Mouse (Mus musculus) heart, postnatal 10 days (tissue): Measurements from ENCODE around the gene Nbeal2. TPM values are rescaled to one million over a fixed set of nuclear protein-coding genes. Genes with fewer than 3 reads are reported as not detected.

Experiments
- DNase-seq, 2 experiments: peaks; one replicate each; pipeline ENCODE4 v3.0.0; 2021
- intact Hi-C: fragments of 180-260 bp; cut with DNase I; formaldehyde crosslinking; loops from one replicate; pipeline ENCODE4 v1.15.1; 2025
- total RNA-seq, 2 experiments: library from RNA; stranded (reverse); gene quantifications; 2 replicates each; pipeline ENCODE4 v1.2.3; 2021

Nbeal2 gene
- total RNA-seq, 2 experiments from 2014 or later = 8.3 to 8.7 TPM

GRCm38 (mm10) chr9:110652963-110653654, 852 bp downstream of the Nbeal2 start:
- DNase-seq = no peak
- intact Hi-C loops = loop anchor here (5.0 kb wide), 1 partner anchor 54 kb away; no protein-coding TSS in a partner anchor

GRCm38 (mm10) chr9:110651931-110652722, 1.8 kb downstream of the Nbeal2 start:
- intact Hi-C loops = loop anchor here (5.0 kb wide), 1 partner anchor 55 kb away; no protein-coding TSS in a partner anchor

GRCm38 (mm10) chr9:110649775-110650174, 4.2 kb downstream of the Nbeal2 start:
- intact Hi-C loops = loop anchor here (5.0 kb wide), 1 partner anchor 58 kb away; no protein-coding TSS in a partner anchor
- DNase-seq = no peak

More at GRCm38 (mm10) chr9:110651931-110652722, 1.8 kb downstream of the Nbeal2 start:
- peak; percentile 57 for DNase-seq

GRCm38 (mm10) chr9:110645219-110645618, 8.7 kb downstream of the Nbeal2 start:
- intact Hi-C loops = no loop called here
- DNase-seq = no peak

- intact Hi-C loops = loop anchor here (5.0 kb wide), 1 partner anchor 228 kb away; no protein-coding TSS in a partner anchor
- DNase-seq = no peak
Measured at GRCm38 (mm10) chr9:110644295-110644694, 9.7 kb downstream of the Nbeal2 start.

GRCm38 (mm10) chr9:110643787-110644186, 10.2 kb downstream of the Nbeal2 start:
- intact Hi-C loops = loop anchor here (5.0 kb wide), 1 partner anchor 229 kb away; no protein-coding TSS in a partner anchor
- no peak for DNase-seq

GRCm38 (mm10) chr9:110642812-110643524, 11.0 kb downstream of the Nbeal2 start:
- intact Hi-C loops = loop anchor here (5.0 kb wide), 1 partner anchor 229 kb away; no protein-coding TSS in a partner anchor
- no peak for DNase-seq

GRCm38 (mm10) chr9:110641006-110641405, 13.0 kb downstream of the Nbeal2 start:
- no peak for DNase-seq
- intact Hi-C loops = loop anchor here (5.0 kb wide), 1 partner anchor 231 kb away; no protein-coding TSS in a partner anchor

GRCm38 (mm10) chr9:110638611-110639021, 15.3 kb downstream of the Nbeal2 start:
- no peak for DNase-seq
- intact Hi-C loops = no loop called here

- DNase-seq = peak; percentile 86 to 95
- intact Hi-C loops = loop anchor here (1.0 kb wide), 1 partner anchor 74 kb away; no protein-coding TSS in a partner anchor
Measured at GRCm38 (mm10) chr9:110635225-110635624, 18.7 kb downstream of the Nbeal2 start.

GRCm38 (mm10) chr9:110633882-110634281, 20.1 kb downstream of the Nbeal2 start:
- intact Hi-C loops = loop anchor here (1.0 to 5.0 kb wide), 2 partner anchors 146 to 222 kb away; no protein-coding TSS in a partner anchor
- DNase-seq = no peak

GRCm38 (mm10) chr9:110632671-110633070, 21.3 kb downstream of the Nbeal2 start:
- intact Hi-C loops = loop anchor here (5.0 kb wide), 1 partner anchor 220 kb away; no protein-coding TSS in a partner anchor
- DNase-seq = no peak

GRCm38 (mm10) chr9:110631651-110632275, 22.2 kb downstream of the Nbeal2 start:
- intact Hi-C loops = loop anchor here (1.0 to 5.0 kb wide), 2 partner anchors 182 to 219 kb away; no protein-coding TSS in a partner anchor

GRCm38 (mm10) chr9:110631191-110631590, 22.8 kb downstream of the Nbeal2 start:
- peak in 1 of 2 experiments; percentile 64 for DNase-seq
- intact Hi-C loops = loop anchor here (1.0 to 5.0 kb wide), 2 partner anchors 182 to 219 kb away; no protein-coding TSS in a partner anchor

More at GRCm38 (mm10) chr9:110631651-110632275, 22.2 kb downstream of the Nbeal2 start:
- no peak for DNase-seq

GRCm38 (mm10) chr9:110630171-110630570, 23.8 kb downstream of the Nbeal2 start:
- intact Hi-C loops = loop anchor here (5.0 kb wide), 1 partner anchor 218 kb away; no protein-coding TSS in a partner anchor
- no peak for DNase-seq

GRCm38 (mm10) chr9:110625350-110625908, 28.5 kb downstream of the Nbeal2 start:
- DNase-seq = no peak
- intact Hi-C loops = no loop called here

- peak; percentile 90 to 91 for DNase-seq
- intact Hi-C loops = no loop called here
Measured at GRCm38 (mm10) chr9:110624361-110625166, 29.4 kb downstream of the Nbeal2 start, which contains the start of gene Nradd. Nradd (minus strand) TSS chr9:110624452.
